Mouse (Mus musculus): Measurements from ENCODE around the gene Gtf3c1.

GRCm38 (mm10) chr7:125604362-125605319, 102.9 kb downstream of the Gtf3c1 start:
- TF ChIP-seq CTCF (IDR thresholded peaks at IDR 0.05; ENCODE audit: low read depth, low read length) (no peak), POLR2A (IDR thresholded peaks at IDR 0.05; ENCODE audit: extremely low read depth, insufficient read depth, low read length) (no peak)
